Mouse (Mus musculus) kidney, adult 2 months (tissue): ENCODE data around the gene Dcaf1. TPM values are rescaled to one million over a fixed set of nuclear protein-coding genes. Genes with fewer than 3 reads are reported as not detected.

ENCODE experiments used
- DNase-seq: peaks from one replicate; pipeline ENCODE4 v3.0.0; 2021
- H3K27ac ChIP-seq: fragments of 200-500 bp; 2 replicates; pipeline ENCODE4 v1.5.1; 2012; ENCODE audit warnings: low read depth, low read length, control low read depth, inconsistent platforms; ENCODE audit not compliant: insufficient read depth
- H3K27me3 ChIP-seq: fragments of 200-500 bp; replicated peaks from 2 replicates; pipeline ENCODE4 v1.6.1; 2012; ENCODE audit warnings: mild to moderate bottlenecking, moderate library complexity, low read length, inconsistent platforms; ENCODE audit not compliant: control insufficient read depth, insufficient read depth
- H3K36me3 ChIP-seq: fragments of 200-500 bp; 2 replicates; pipeline ENCODE4 v1.6.1; 2012; ENCODE audit warnings: mild to moderate bottlenecking, moderate library complexity, low read length, inconsistent platforms; ENCODE audit not compliant: control insufficient read depth, insufficient read depth
- H3K4me1 ChIP-seq: fragments of 200-500 bp; 2 replicates; pipeline ENCODE4 v1.6.1; 2011; ENCODE audit warnings: low read length; ENCODE audit not compliant: control insufficient read depth, insufficient read depth
- H3K4me3 ChIP-seq: fragments of 200-500 bp; 2 replicates; pipeline ENCODE4 v1.5.1; 2011; ENCODE audit warnings: mild to moderate bottlenecking, low read depth, low read length, control low read depth; ENCODE audit not compliant: insufficient read depth
- CTCF ChIP-seq: fragments of 200-500 bp; conservative IDR thresholded peaks from 2 replicates; pipeline ENCODE4 v1.5.1; 2011; ENCODE audit warnings: low read depth, mild to moderate bottlenecking, control low read depth, low read length, moderate library complexity, mixed read lengths; ENCODE audit not compliant: insufficient read depth, insufficient read length
- POLR2A ChIP-seq: fragments of 200-500 bp; IDR thresholded peaks from one replicate; pipeline ENCODE4 v1.6.1; 2011; ENCODE audit warnings: low read depth, low read length, control low read depth
- WGBS: fragments of 180-500 bp; shearing (Covaris S2); methylation state at CpG from one replicate; pipeline ENCODE4 v1.1.7; 2018; 5-methylcytosine and 5-hydroxymethylcytosine counted together
- polyA plus RNA-seq: library from polyadenylated mRNA; depleted of rRNA; stranded (reverse); fragments of >200 nt; gene quantifications from 2 replicates; pipeline ENCODE4 v1.2.3, GENCODE M21; 2012

Gene Dcaf1
- polyA plus RNA-seq, 1 experiment: 14.7 TPM

DNA sequence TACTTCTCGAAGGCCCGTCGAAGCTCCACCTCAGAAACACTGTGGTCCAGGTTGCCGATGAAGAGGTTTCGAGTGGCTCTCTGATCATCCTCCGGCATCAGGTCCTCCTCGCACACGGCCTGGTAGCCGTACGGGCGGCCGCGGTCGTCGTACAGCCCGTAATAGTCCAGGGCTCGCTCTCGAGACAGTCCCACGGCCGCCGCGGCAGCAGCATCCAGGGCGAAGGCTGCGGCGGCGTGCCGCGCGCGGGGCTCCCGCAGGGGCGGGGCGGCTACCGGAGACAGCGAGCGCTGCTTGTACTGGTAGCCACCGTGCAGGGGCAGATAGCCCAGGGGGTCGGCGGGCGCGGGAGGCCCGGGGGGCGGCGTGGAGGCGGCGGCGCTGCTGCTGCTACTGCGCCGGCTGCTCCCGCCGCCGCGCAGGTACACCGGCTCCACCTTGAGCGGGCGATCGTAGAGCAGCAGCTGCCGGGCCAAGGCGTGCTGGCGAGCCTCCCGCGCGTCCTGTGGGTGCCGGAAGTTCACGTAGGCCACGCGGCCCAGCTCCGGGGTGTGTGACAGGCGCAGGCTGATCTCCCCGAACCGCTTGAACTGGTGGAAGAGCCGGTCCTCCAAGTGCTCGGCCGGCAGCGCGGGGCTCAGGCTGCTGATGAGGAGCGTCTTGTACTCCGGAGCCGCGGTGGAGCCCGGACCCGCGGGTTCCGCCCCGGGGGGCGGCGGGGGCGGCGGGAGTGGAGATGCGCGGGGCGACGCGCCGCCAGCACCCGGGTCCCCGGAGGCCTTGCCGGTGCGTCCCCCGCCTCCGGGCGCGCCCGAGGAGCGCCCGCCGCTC lies 64.4 kb downstream of the Dcaf1 start:
- DNase-seq: peak; percentile 53
- peak overlapping the region; percentile 91 for H3K4me3 ChIP-seq
- no peaks in the 10 kb centered on the region for H3K27me3 ChIP-seq
- H3K4me1 ChIP-seq: 0 out of 2 replicates have a peak, but pooled peaks cover 8% of the 10 kb centered on the region
- TF ChIP-seq CTCF (no peak), POLR2A (no peak)
- H3K36me3 ChIP-seq: peaks cover 2% of the 10 kb centered on the region; the same call in 1 of the 2 replicates
- 2% methylated on average over 105 of the region's 107 CpGs for WGBS
- peak overlapping the region; percentile 69; the same call in 1 of the 2 replicates for H3K27ac ChIP-seq

GRCm38 (mm10) chr9:106886828-106887702 lies 65.4 kb downstream of the Dcaf1 start, which contains the start of gene Rbm15b:
TSS of gene Rbm15b (minus strand) at chr9:106887428.
- no peak for TF ChIP-seq POLR2A
- TF ChIP-seq CTCF: peak; percentile 70
- H3K27ac ChIP-seq: peak within 1 kb of the TSS; percentile 69
- peak; percentile 99 for DNase-seq
- peak within 1 kb of the TSS; percentile 91 for H3K4me3 ChIP-seq
- H3K27me3 ChIP-seq: no peaks in the 10 kb centered on the region
- H3K4me1 ChIP-seq: 0 out of 2 replicates have a peak, but pooled peaks cover 8% of the 10 kb centered on the region
- H3K36me3 ChIP-seq: peaks cover 2% of the 10 kb centered on the region; the same call in 1 of the 2 replicates
- 2% methylated on average over 76 of the region's 101 CpGs for WGBS

GRCm38 (mm10) chr9:106888346-106888745 lies 66.7 kb downstream of the Dcaf1 start:
- Histone ChIP-seq H3K36me3 (peaks cover 2% of the 10 kb centered on the region; the same call in 1 of the 2 replicates), H3K4me3 (no peak overlapping the region), H3K27ac (no peak overlapping the region), H3K4me1 (0 out of 2 replicates have a peak, but pooled peaks cover 8% of the 10 kb centered on the region), H3K27me3 (no peaks in the 10 kb centered on the region)
- over 99% methylated on average over 3 of the region's 3 CpGs for WGBS
- no peak for DNase-seq
- TF ChIP-seq POLR2A (no peak), CTCF (no peak)

DNA sequence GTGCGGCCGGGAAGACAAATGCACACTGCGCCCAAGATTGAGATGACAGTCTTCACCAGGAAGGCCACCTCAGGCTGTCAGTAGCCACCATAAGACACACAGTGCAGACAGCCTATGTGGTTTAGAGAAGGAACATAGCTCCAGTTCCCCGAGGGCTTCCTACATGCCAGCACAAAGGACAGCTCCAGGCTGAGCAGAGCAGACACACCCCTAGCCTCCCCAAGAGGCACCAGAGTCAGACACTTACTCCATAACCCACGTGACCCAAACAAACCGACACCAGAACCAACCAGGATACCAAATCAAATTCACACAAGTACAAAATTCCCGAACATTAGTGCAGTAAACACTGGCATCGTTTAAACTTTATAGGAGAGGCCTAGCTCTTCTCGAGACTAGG lies 67.6 kb downstream of the Dcaf1 start:
- Histone ChIP-seq H3K27ac (no peak overlapping the region), H3K4me1 (0 out of 2 replicates have a peak, but pooled peaks cover 8% of the 10 kb centered on the region), H3K36me3 (peaks cover 2% of the 10 kb centered on the region; the same call in 1 of the 2 replicates), H3K27me3 (no peaks in the 10 kb centered on the region), H3K4me3 (no peak overlapping the region)
- WGBS: 81% methylated on average over 9 of the region's 9 CpGs
- no peak for TF ChIP-seq CTCF
- TF ChIP-seq POLR2A: no peak
- DNase-seq: no peak

DNA sequence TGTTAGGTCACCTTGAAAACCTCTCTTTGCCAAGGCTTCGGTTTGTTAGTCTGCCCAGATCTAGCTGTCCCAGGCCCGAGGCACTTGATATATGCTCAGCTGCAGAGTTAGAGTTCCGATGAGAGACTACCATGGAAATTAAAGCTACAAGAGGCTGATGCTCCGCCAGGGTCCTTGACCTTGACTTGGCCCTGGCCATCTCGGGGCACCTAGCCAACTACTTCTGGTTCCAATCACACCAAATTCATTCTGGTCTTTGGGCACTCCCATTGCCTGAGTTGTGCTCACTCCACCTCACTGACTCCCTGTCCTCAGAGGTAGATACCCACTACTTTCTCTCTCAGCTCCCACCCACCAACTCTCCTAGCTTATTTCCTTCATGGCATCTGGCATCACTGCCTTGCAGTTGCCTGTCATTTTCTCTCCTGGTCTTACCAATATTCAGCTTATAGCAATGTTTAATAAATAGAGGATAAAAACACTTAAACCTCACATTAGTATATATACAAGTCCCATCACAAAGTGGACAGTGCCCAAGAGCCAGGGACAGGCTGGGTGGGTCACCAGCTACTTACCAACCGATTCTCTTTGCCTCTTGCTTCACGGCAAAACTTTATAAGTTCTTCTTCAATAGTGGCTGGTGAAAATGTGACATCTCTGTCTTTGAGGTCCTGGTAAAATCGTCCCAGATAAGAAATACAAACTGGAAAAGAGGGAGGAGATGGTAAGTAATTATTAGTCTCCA lies 69.0 kb downstream of the Dcaf1 start:
- H3K4me1 ChIP-seq: 0 out of 2 replicates have a peak, but pooled peaks cover 4% of the 10 kb centered on the region
- no peak for TF ChIP-seq POLR2A
- no peak for TF ChIP-seq CTCF
- H3K4me3 ChIP-seq: no peak overlapping the region; the same call in 1 of the 2 replicates
- 39% methylated on average over 8 of the region's 8 CpGs for WGBS
- H3K27me3 ChIP-seq: no peaks in the 10 kb centered on the region
- H3K36me3 ChIP-seq: peaks cover 2% of the 10 kb centered on the region; the same call in 1 of the 2 replicates
- no peak overlapping the region for H3K27ac ChIP-seq
- DNase-seq: peak; percentile 61

GRCm38 (mm10) chr9:106891341-106891741 lies 69.7 kb downstream of the Dcaf1 start:
- H3K4me1 ChIP-seq: 0 out of 2 replicates have a peak, but pooled peaks cover 2% of the 10 kb centered on the region
- H3K27me3 ChIP-seq: no peaks in the 10 kb centered on the region
- peak overlapping the region; percentile 57 for H3K27ac ChIP-seq
- under 1% methylated on average over 17 of the region's 17 CpGs for WGBS
- DNase-seq: peak; percentile 18
- H3K36me3 ChIP-seq: peaks cover 2% of the 10 kb centered on the region; the same call in 1 of the 2 replicates
- H3K4me3 ChIP-seq: peak overlapping the region; percentile 71
- TF ChIP-seq POLR2A (no peak), CTCF (no peak)
